Mouse (Mus musculus): ENCODE results near the gene Lamb1. TPM values are rescaled to one million over a fixed set of nuclear protein-coding genes. Genes with fewer than 3 reads are reported as not detected.

Lamb1 gene
- total RNA-seq (2012; rRNA removed) (under 0.01 and 0.08 TPM in 2 replicates), total RNA-seq (2014; rRNA removed) (not detected in 2 replicates), polyA plus RNA-seq (2012; ENCODE audit: insufficient read length, low read depth) (0.12 TPM in 1 of 2 replicates, not detected in the other)

- H3K36me3 ChIP-seq (replicated peaks in 1 of 2; ENCODE audit: control insufficient read depth in 1 of 2, insufficient read depth in 1 of 2, low read length in 1 of 2): no peaks in the 10 kb centered on the region
- no peak within 1 kb of the TSS for H3K9ac ChIP-seq (ENCODE audit: insufficient read depth, low read depth)
- H3K27ac ChIP-seq (ENCODE audit: insufficient read depth, low read depth): no peak within 1 kb of the TSS
- dilution Hi-C loops (cut with MboI; ENCODE audit: extremely low pct_ligation_motif_present, extremely low pct_unique_long_range_greater_than_20kb, low sequenced_read_pairs) (no loop called here), in situ Hi-C loops (cut with MboI; ENCODE audit: low pct_ligation_motif_present, low pct_unique_long_range_greater_than_20kb, low sequenced_read_pairs) (no loop called here)
- DNase-seq (ENCODE audit: extremely low read depth): no peak
- H3K79me2 ChIP-seq (replicated peaks; ENCODE audit: control insufficient read depth, extremely low read depth, insufficient read depth, poor library complexity, severe bottlenecking): no peaks in the 10 kb centered on the region
- no peak within 1 kb of the TSS for H3K4me2 ChIP-seq (ENCODE audit: insufficient read depth, low read depth, poor library complexity, severe bottlenecking)
- no peaks in the 10 kb centered on the region for H3K9me3 ChIP-seq (replicated peaks; ENCODE audit: low read length)
- TF ChIP-seq POLR2A (IDR thresholded peaks at IDR 0.05; ENCODE audit: low read depth, low read length): no peak
- no peak for TF ChIP-seq RCOR1 (conservative IDR thresholded peaks at IDR 0.05; ENCODE audit: low read depth, low read length)
- no peak for TF ChIP-seq ZKSCAN1 (IDR thresholded peaks at IDR 0.05; ENCODE audit: borderline replicate concordance, low read depth, low read length)
- no peak within 1 kb of the TSS for H3K4me3 ChIP-seq (replicated peaks in 1 of 3; ENCODE audit: low read depth in 2 of 3, low read length in 2 of 3, poor library complexity in 1 of 3)
- no peaks in the 10 kb centered on the region for H3K27me3 ChIP-seq (replicated peaks)
- H3K4me1 ChIP-seq (ENCODE audit: control insufficient read depth in 1 of 2, insufficient read depth in 2 of 2): no peaks in the 10 kb centered on the region
Observed at GRCm38 (mm10) chr12:31265005-31265721, at the start of gene Lamb1. TSS of gene Lamb1 (plus strand) at chr12:31265234.

DNA sequence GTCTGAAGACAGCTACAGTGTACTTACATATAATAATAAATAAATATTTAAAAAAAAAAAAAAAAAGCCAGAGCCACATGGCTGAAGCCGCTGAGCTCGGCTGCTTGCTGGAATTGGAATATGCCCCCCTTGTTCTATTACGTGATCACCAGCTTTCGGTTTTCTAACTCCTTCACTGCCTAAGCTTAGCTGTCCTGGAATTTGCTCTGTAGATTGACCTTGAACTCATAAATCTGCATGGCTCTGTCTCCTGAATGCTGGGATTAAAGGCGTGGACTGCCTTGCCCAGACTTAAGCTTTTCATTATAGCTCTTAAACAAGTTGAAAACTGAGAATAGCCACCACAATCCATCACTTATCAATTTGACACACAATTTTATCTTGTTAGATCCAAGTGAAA lies 47.8 kb upstream of the Lamb1 start:
- Histone ChIP-seq H3K9me3 (replicated peaks; ENCODE audit: low read length) (no peaks in the 10 kb centered on the region), H3K4me3 (replicated peaks in 1 of 3; ENCODE audit: low read depth in 2 of 3, low read length in 2 of 3, poor library complexity in 1 of 3) (no peak overlapping the region), H3K27ac (ENCODE audit: insufficient read depth, low read depth) (no peak overlapping the region), H3K36me3 (replicated peaks in 1 of 2; ENCODE audit: control insufficient read depth in 1 of 2, insufficient read depth in 1 of 2, low read length in 1 of 2) (no peaks in the 10 kb centered on the region), H3K4me1 (ENCODE audit: control insufficient read depth in 1 of 2, insufficient read depth in 2 of 2) (0 out of 4 replicates have a peak, but pooled peaks cover 0 to 3% of the 10 kb centered on the region in 2 experiments), H3K27me3 (replicated peaks) (no peaks in the 10 kb centered on the region), H3K9ac (ENCODE audit: insufficient read depth, low read depth) (no peak overlapping the region), H3K4me2 (ENCODE audit: insufficient read depth, low read depth, poor library complexity, severe bottlenecking) (no peak overlapping the region), H3K79me2 (replicated peaks; ENCODE audit: control insufficient read depth, extremely low read depth, insufficient read depth, poor library complexity, severe bottlenecking) (no peaks in the 10 kb centered on the region)
- in situ Hi-C loops (cut with MboI; ENCODE audit: low pct_ligation_motif_present, low pct_unique_long_range_greater_than_20kb, low sequenced_read_pairs) (no loop called here), dilution Hi-C loops (cut with MboI; ENCODE audit: extremely low pct_ligation_motif_present, extremely low pct_unique_long_range_greater_than_20kb, low sequenced_read_pairs) (no loop called here)
- TF ChIP-seq GABPA (IDR thresholded peaks at IDR 0.05; ENCODE audit: insufficient replicate concordance, low read depth, low read length): no peak
- TF ChIP-seq IRF4 (IDR thresholded peaks at IDR 0.05; ENCODE audit: low read depth, low read length): no peak
- no peak for TF ChIP-seq USF2 (conservative IDR thresholded peaks at IDR 0.05; ENCODE audit: low read depth, low read length)
- TF ChIP-seq ETS1 (conservative IDR thresholded peaks at IDR 0.05; ENCODE audit: low read depth, low read length): no peak
- no peak for TF ChIP-seq MYC (IDR thresholded peaks at IDR 0.05; ENCODE audit: low read depth, low read length)
- TF ChIP-seq CTCF (conservative IDR thresholded peaks at IDR 0.05 in 1 of 2, IDR thresholded peaks at IDR 0.05 in 1 of 2; ENCODE audit: low read depth in 2 of 2, low read length in 2 of 2): no peak
- no peak for TF ChIP-seq POLR2AphosphoS2 (IDR thresholded peaks at IDR 0.05; ENCODE audit: low read depth, low read length)
- no peak for TF ChIP-seq BHLHE40 (IDR thresholded peaks at IDR 0.05; ENCODE audit: low read depth, low read length)
- no peak for TF ChIP-seq CHD2 (IDR thresholded peaks at IDR 0.05; ENCODE audit: low read length)
- DNase-seq (ENCODE audit: extremely low read depth): no peak

GRCm38 (mm10) chr12:31218774-31219173 lies 46.3 kb upstream of the Lamb1 start:
- Histone ChIP-seq H3K27ac (ENCODE audit: insufficient read depth, low read depth) (no peak overlapping the region), H3K36me3 (replicated peaks in 1 of 2; ENCODE audit: control insufficient read depth in 1 of 2, insufficient read depth in 1 of 2, low read length in 1 of 2) (no peaks in the 10 kb centered on the region), H3K9ac (ENCODE audit: insufficient read depth, low read depth) (no peak overlapping the region), H3K4me3 (replicated peaks in 1 of 3; ENCODE audit: low read depth in 2 of 3, low read length in 2 of 3, poor library complexity in 1 of 3) (no peak overlapping the region), H3K4me1 (ENCODE audit: control insufficient read depth in 1 of 2, insufficient read depth in 2 of 2) (0 out of 4 replicates have a peak, but pooled peaks cover 0 to 3% of the 10 kb centered on the region in 2 experiments), H3K9me3 (replicated peaks; ENCODE audit: low read length) (no peaks in the 10 kb centered on the region), H3K4me2 (ENCODE audit: insufficient read depth, low read depth, poor library complexity, severe bottlenecking) (no peak overlapping the region), H3K79me2 (replicated peaks; ENCODE audit: control insufficient read depth, extremely low read depth, insufficient read depth, poor library complexity, severe bottlenecking) (no peaks in the 10 kb centered on the region), H3K27me3 (replicated peaks) (no peaks in the 10 kb centered on the region)
- no peak for DNase-seq (ENCODE audit: extremely low read depth)
- in situ Hi-C loops (cut with MboI; ENCODE audit: low pct_ligation_motif_present, low pct_unique_long_range_greater_than_20kb, low sequenced_read_pairs) (no loop called here), dilution Hi-C loops (cut with MboI; ENCODE audit: extremely low pct_ligation_motif_present, extremely low pct_unique_long_range_greater_than_20kb, low sequenced_read_pairs) (no loop called here)
- TF ChIP-seq JUN (IDR thresholded peaks at IDR 0.05; ENCODE audit: insufficient read depth, low read depth, low read length) (no peak), PAX5 (IDR thresholded peaks at IDR 0.05; ENCODE audit: low read length) (no peak), ETS1 (conservative IDR thresholded peaks at IDR 0.05; ENCODE audit: low read depth, low read length) (no peak), NRF1 (IDR thresholded peaks at IDR 0.05; ENCODE audit: low read depth, low read length) (no peak), MAX (IDR thresholded peaks at IDR 0.05; ENCODE audit: low read length) (no peak), ZNF384 (IDR thresholded peaks at IDR 0.05; ENCODE audit: low read depth, low read length) (no peak), ELF1 (IDR thresholded peaks at IDR 0.05; ENCODE audit: low read depth, low read length) (no peak), SMC3 (IDR thresholded peaks at IDR 0.05; ENCODE audit: low read depth, low read length) (no peak), USF2 (conservative IDR thresholded peaks at IDR 0.05; ENCODE audit: low read depth, low read length) (no peak), ZKSCAN1 (IDR thresholded peaks at IDR 0.05; ENCODE audit: borderline replicate concordance, low read depth, low read length) (no peak), IRF4 (IDR thresholded peaks at IDR 0.05; ENCODE audit: low read depth, low read length) (no peak), MAZ (IDR thresholded peaks at IDR 0.05; ENCODE audit: low read depth, low read length) (no peak), USF1 (IDR thresholded peaks at IDR 0.05; ENCODE audit: low read depth, low read length) (no peak), RAD21 (IDR thresholded peaks at IDR 0.05; ENCODE audit: low read depth, low read length) (no peak), MAFK (IDR thresholded peaks at IDR 0.05; ENCODE audit: insufficient replicate concordance, low read length) (no peak)
